Mouse (Mus musculus) neural tube, embryonic 15.5 days (tissue): Measurements from ENCODE around the gene Mboat1. TPM values are rescaled to one million over a fixed set of nuclear protein-coding genes. Genes with fewer than 3 reads are reported as not detected.
A peak's percentile ranks its signal among the peaks of the same experiment; 100 is the strongest.

Source experiments
- ATAC-seq: fragments of 200-750 bp; cut with Nextera tagmentation; 2 replicates; pipeline ENCODE4 v1.8.0; 2017; ENCODE audit warnings: mild to moderate bottlenecking, moderate TSS enrichment, moderate library complexity; ENCODE audit not compliant: low FRiP score
- H3K27ac ChIP-seq: fragments of 300-500 bp; sonication (generic); replicated peaks from 2 replicates; pipeline ENCODE4 v1.5.1; 2015; ENCODE audit warnings: mild to moderate bottlenecking, inconsistent platforms
- H3K27me3 ChIP-seq: fragments of 300-500 bp; sonication (generic); replicated peaks from 2 replicates; pipeline ENCODE4 v1.6.1; 2015; ENCODE audit warnings: inconsistent platforms
- H3K36me3 ChIP-seq: fragments of 300-500 bp; sonication (generic); 2 replicates; pipeline ENCODE4 v1.6.1; 2015; ENCODE audit warnings: inconsistent platforms
- H3K4me1 ChIP-seq: fragments of 300-500 bp; sonication (generic); 2 replicates; pipeline ENCODE4 v1.6.1; 2015; ENCODE audit warnings: inconsistent platforms
- H3K4me2 ChIP-seq: fragments of 300-500 bp; sonication (generic); 2 replicates; pipeline ENCODE4 v1.6.1; 2015; ENCODE audit warnings: inconsistent platforms, mild to moderate bottlenecking, moderate library complexity
- H3K4me3 ChIP-seq: fragments of 300-500 bp; sonication (generic); replicated peaks from 2 replicates; pipeline ENCODE4 v1.5.1; 2015; ENCODE audit warnings: mild to moderate bottlenecking, inconsistent platforms
- H3K9ac ChIP-seq: fragments of 300-500 bp; sonication (generic); replicated peaks from 2 replicates; pipeline ENCODE4 v1.6.1; 2015; ENCODE audit warnings: mild to moderate bottlenecking, inconsistent platforms
- H3K9me3 ChIP-seq: fragments of 300-500 bp; sonication (generic); replicated peaks from 2 replicates; pipeline ENCODE4 v1.6.1; 2016; ENCODE audit warnings: inconsistent platforms
- WGBS: fragments of 180-500 bp; shearing (Covaris S2); methylation state at CpG from one replicate; pipeline ENCODE4 v1.1.7; 2015; ENCODE audit warnings: mixed read lengths; 5-methylcytosine and 5-hydroxymethylcytosine counted together
- polyA plus RNA-seq: library from polyadenylated mRNA; unstranded; fragments of >200 nt; fragmentation: Nextera tagmentation; extraction: Ambion mirVana; gene quantifications from 2 replicates; pipeline ENCODE4 v1.2.1, GENCODE M21; 2015

The Mboat1 gene
- polyA plus RNA-seq = 2.3 and 8.7 TPM in 2 replicates

- Histone ChIP-seq H3K4me3 (peak within 1 kb of the TSS; percentile 64), H3K9ac (peak within 1 kb of the TSS; percentile 57), H3K9me3 (no peaks in the 10 kb centered on the region), H3K36me3 (no peaks in the 10 kb centered on the region), H3K4me2 (peak within 1 kb of the TSS; percentile 94), H3K27ac (no peak within 1 kb of the TSS), H3K27me3 (peaks cover 20% of the 10 kb centered on the region), H3K4me1 (peaks cover 7% of the 10 kb centered on the region; the same call in 1 of the 2 replicates)
- under 1% methylated on average over 54 of the region's 55 CpGs for WGBS
- peak; percentile 92 for ATAC-seq
Measured at GRCm38 (mm10) chr13:30136243-30136922, at the start of gene Mboat1. TSS of gene Mboat1 (plus strand) at chr13:30136489.

- no peaks in the 10 kb centered on the region for H3K27me3 ChIP-seq
- no peaks in the 10 kb centered on the region for H3K36me3 ChIP-seq
- H3K9me3 ChIP-seq = no peaks in the 10 kb centered on the region
- ATAC-seq = no peak
- WGBS = 46% methylated on average over 2 of the region's 2 CpGs
- H3K9ac ChIP-seq = no peak overlapping the region
- H3K4me2 ChIP-seq = no peak overlapping the region
- H3K4me1 ChIP-seq = no peaks in the 10 kb centered on the region
- no peak overlapping the region for H3K27ac ChIP-seq
- H3K4me3 ChIP-seq = no peak overlapping the region
Measured at GRCm38 (mm10) chr13:30093086-30093485, 43.2 kb upstream of the Mboat1 start.

GRCm38 (mm10) chr13:30095851-30096250 is 40.4 kb upstream of the Mboat1 start:
- Histone ChIP-seq H3K27ac (no peak overlapping the region), H3K9ac (no peak overlapping the region), H3K36me3 (no peaks in the 10 kb centered on the region), H3K4me2 (no peak overlapping the region), H3K4me3 (no peak overlapping the region), H3K9me3 (no peaks in the 10 kb centered on the region), H3K27me3 (no peaks in the 10 kb centered on the region), H3K4me1 (no peaks in the 10 kb centered on the region)
- ATAC-seq = no peak
- 82% methylated on average over 4 of the region's 4 CpGs for WGBS

GRCm38 (mm10) chr13:30096536-30096935 is 39.8 kb upstream of the Mboat1 start:
- no peaks in the 10 kb centered on the region for H3K4me1 ChIP-seq
- H3K4me2 ChIP-seq = no peak overlapping the region
- no peaks in the 10 kb centered on the region for H3K36me3 ChIP-seq
- no peak for ATAC-seq
- H3K9me3 ChIP-seq = no peaks in the 10 kb centered on the region
- no peaks in the 10 kb centered on the region for H3K27me3 ChIP-seq
- no peak overlapping the region for H3K4me3 ChIP-seq
- 80% methylated on average over 4 of the region's 4 CpGs for WGBS
- no peak overlapping the region for H3K9ac ChIP-seq
- H3K27ac ChIP-seq = no peak overlapping the region

DNA sequence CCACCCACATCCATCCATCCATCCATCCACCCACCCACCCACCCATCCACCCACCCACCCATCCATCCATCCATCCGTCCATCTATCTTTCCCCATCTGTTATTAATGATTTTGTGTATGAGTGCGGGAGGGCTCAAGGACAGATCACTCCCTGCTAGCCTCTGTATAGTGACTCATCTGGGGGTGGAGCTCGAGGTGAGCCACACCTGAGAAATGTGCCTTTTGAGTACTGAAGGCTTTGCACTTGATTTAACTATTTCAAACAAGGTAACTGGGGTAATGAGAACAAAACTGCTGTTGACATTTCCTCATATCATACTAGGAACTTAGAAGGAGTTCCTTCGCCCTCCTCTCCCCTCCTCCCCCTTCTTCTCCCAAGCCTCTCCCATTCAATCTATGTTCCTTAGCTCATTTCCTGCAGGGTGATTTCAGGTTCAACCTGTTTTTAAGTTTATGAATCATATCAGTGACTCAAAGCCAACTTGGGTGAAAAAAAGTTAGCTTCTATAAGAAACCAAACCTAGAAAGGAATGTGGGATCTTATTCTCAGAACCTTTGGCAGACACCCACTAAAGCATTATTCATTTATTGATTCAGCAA is 27.2 kb upstream of the Mboat1 start:
- H3K9me3 ChIP-seq = no peaks in the 10 kb centered on the region
- 89% methylated on average over 4 of the region's 4 CpGs for WGBS
- no peaks in the 10 kb centered on the region for H3K4me1 ChIP-seq

GRCm38 (mm10) chr13:30115792-30116191 is 20.5 kb upstream of the Mboat1 start:
- WGBS = 89% methylated on average over 5 of the region's 5 CpGs
- no peaks in the 10 kb centered on the region for H3K9me3 ChIP-seq

More for the DNA sequence above, 27.2 kb upstream of the Mboat1 start:
- Histone ChIP-seq H3K36me3 (no peaks in the 10 kb centered on the region), H3K27ac (no peak overlapping the region), H3K4me2 (no peak overlapping the region), H3K4me3 (no peak overlapping the region), H3K27me3 (no peaks in the 10 kb centered on the region), H3K9ac (no peak overlapping the region)
- ATAC-seq = no peak

DNA sequence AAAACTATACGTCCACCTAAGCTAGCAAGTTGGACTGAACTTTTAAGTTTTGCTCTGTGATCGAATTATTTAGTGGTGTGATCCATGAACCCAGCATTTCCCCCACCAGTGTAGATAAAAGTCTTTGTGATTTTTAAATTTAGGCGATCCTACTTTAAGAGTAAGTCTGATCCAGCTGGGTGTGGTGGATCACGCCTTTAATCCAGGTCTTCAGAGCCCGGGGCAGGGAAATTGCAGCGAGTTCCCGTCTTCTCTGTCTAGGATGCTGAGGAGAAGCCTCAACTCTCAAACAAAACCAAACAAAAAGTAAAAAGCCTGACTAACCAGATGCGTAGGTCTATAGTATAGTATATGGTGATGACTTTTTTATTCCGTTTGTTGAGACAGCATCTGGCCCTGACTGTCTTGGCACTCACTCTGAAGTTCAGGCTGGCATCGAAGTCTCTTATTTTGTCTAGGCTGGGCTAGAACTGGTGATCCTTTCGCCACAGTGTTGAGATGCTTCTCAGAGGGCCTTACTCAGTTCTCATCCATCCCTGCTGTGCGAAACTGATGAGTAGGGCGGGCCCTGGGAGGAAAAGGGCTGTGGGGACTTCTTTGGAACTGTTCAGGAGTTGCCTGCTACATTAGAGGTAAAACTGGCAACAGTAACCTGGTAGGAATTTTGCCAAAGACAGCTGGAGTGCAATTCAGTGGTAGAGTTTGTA is 787 bp downstream of the Mboat1 start:
- no peaks in the 10 kb centered on the region for H3K36me3 ChIP-seq
- 28% methylated on average over 13 of the region's 13 CpGs for WGBS
- H3K4me2 ChIP-seq = peak overlapping the region; percentile 94
- H3K27me3 ChIP-seq = peaks cover 20% of the 10 kb centered on the region
- no peaks in the 10 kb centered on the region for H3K9me3 ChIP-seq
- H3K9ac ChIP-seq = no peak overlapping the region; the same call in 1 of the 2 replicates
- H3K27ac ChIP-seq = no peak overlapping the region
- H3K4me1 ChIP-seq = peaks cover 7% of the 10 kb centered on the region; the same call in 1 of the 2 replicates
- peak overlapping the region; percentile 64 for H3K4me3 ChIP-seq
- no peak for ATAC-seq

More at GRCm38 (mm10) chr13:30115792-30116191, 20.5 kb upstream of the Mboat1 start:
- H3K4me3 ChIP-seq = no peak overlapping the region
- no peak overlapping the region for H3K9ac ChIP-seq
- H3K4me2 ChIP-seq = no peak overlapping the region
- H3K36me3 ChIP-seq = no peaks in the 10 kb centered on the region
- H3K27me3 ChIP-seq = no peaks in the 10 kb centered on the region
- H3K27ac ChIP-seq = no peak overlapping the region
- no peaks in the 10 kb centered on the region for H3K4me1 ChIP-seq
- ATAC-seq = no peak

- Histone ChIP-seq H3K4me3 (no peak overlapping the region), H3K36me3 (no peaks in the 10 kb centered on the region), H3K4me1 (peaks cover 7% of the 10 kb centered on the region; the same call in 1 of the 2 replicates), H3K27me3 (peaks cover 20% of the 10 kb centered on the region), H3K4me2 (no peak overlapping the region), H3K9ac (no peak overlapping the region), H3K9me3 (no peaks in the 10 kb centered on the region), H3K27ac (no peak overlapping the region)
- WGBS = 82% methylated on average over 6 of the region's 6 CpGs
- no peak for ATAC-seq
Measured at GRCm38 (mm10) chr13:30137951-30138350, 1.7 kb downstream of the Mboat1 start.

DNA sequence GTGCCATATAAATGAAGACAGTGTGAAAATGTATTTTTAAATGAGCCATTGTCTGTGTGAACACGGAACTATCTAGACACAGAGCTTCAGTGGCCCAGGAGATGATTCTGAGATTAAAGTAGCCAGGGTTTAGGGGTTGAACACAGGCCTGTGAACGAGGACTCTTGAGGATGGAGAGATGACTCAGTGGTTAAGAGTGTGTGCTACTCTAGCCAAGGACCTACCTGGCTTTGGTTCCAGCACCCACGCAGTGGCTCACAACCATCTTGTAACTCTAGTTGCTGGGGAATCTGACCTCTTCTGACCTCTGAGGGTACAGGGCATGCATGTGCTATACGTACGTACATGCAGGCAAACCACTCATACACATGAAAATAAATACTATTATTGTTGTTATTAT is 3.9 kb downstream of the Mboat1 start:
- Histone ChIP-seq H3K36me3 (no peaks in the 10 kb centered on the region), H3K4me3 (no peak overlapping the region), H3K27me3 (peaks cover 9% of the 10 kb centered on the region), H3K9me3 (no peaks in the 10 kb centered on the region), H3K27ac (no peak overlapping the region), H3K4me1 (peaks cover 7% of the 10 kb centered on the region; the same call in 1 of the 2 replicates), H3K9ac (no peak overlapping the region), H3K4me2 (no peak overlapping the region)
- WGBS = 97% methylated on average over 5 of the region's 5 CpGs
- no peak for ATAC-seq

DNA sequence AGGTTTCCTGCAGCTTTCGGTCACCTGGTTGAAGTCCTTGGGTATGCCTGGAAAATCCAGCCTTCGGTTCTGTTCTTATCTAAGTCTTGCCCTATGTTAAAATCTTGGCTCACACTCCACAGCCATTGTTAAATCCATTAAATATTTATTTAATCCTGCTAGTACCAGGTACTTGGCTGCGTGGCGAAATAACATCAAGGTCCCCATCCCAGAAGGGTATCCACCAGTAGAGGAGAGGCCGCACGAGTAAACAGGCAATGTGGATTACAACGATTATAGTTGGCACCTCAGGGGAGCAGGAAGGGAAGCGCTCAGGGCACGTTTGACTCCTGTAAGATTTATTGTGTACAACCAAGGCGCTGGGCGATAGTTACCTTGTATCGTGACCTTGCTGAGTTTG is 4.4 kb downstream of the Mboat1 start:
- peaks cover 5% of the 10 kb centered on the region; the same call in 1 of the 2 replicates for H3K27me3 ChIP-seq
- H3K27ac ChIP-seq = no peak overlapping the region
- H3K4me1 ChIP-seq = peaks cover 7% of the 10 kb centered on the region; the same call in 1 of the 2 replicates
- no peak overlapping the region for H3K9ac ChIP-seq
- H3K4me3 ChIP-seq = no peak overlapping the region
- H3K36me3 ChIP-seq = no peaks in the 10 kb centered on the region
- no peak for ATAC-seq
- 89% methylated on average over 12 of the region's 12 CpGs for WGBS
- H3K4me2 ChIP-seq = no peak overlapping the region
- H3K9me3 ChIP-seq = no peaks in the 10 kb centered on the region

GRCm38 (mm10) chr13:30141996-30142395 is 5.7 kb downstream of the Mboat1 start:
- Histone ChIP-seq H3K9me3 (no peaks in the 10 kb centered on the region), H3K4me3 (no peak overlapping the region), H3K27ac (no peak overlapping the region), H3K4me2 (no peak overlapping the region), H3K4me1 (peaks cover 2% of the 10 kb centered on the region; the same call in 1 of the 2 replicates), H3K36me3 (no peaks in the 10 kb centered on the region), H3K27me3 (peaks cover 4% of the 10 kb centered on the region; the same call in 1 of the 2 replicates), H3K9ac (no peak overlapping the region)
- no peak for ATAC-seq
- 95% methylated on average over 5 of the region's 5 CpGs for WGBS
